Mouse (Mus musculus) ES-Bruce4 (cell line): Measurements from ENCODE around the gene Wnt2b.

ENCODE experiments used
- CTCF ChIP-seq: IDR thresholded peaks from one replicate; pipeline ENCODE4 v1.8.1; 2011; ENCODE audit warnings: low read depth, low read length
- EP300 ChIP-seq: IDR thresholded peaks from 2 replicates; pipeline ENCODE4 v1.6.1; 2011; ENCODE audit warnings: low read depth, low read length; ENCODE audit not compliant: insufficient read depth

GRCm38 (mm10) chr3:104943333-104943732 is 18.4 kb downstream of the Wnt2b start:
- TF ChIP-seq CTCF, result no peak
- no peak for TF ChIP-seq EP300
